Mouse (Mus musculus): Measurements from ENCODE around the gene Zdhhc22.

DNA sequence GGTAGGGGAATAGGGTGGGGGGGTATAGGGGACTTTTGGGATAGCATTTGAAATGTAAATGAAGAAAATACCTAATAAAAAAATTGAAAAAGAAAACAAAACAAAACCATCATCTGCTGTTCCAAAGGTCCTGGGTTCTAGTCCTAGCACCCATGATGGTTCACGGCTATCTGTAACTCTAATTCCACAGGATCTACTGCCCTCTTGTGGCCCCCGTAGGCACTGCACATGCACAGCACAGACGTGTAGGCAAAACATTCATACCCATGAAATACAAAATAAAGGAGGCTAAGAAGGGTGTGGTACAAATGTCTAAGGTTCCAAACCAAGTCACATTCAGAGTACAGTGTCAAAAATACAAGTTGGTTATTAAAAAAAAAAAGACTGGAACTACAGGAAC is 26.8 kb upstream of the Zdhhc22 start:
- no peak for TF ChIP-seq POLR2A (IDR thresholded peaks at IDR 0.05; ENCODE audit: insufficient read length, low read depth)
- no peak for TF ChIP-seq USF1 (IDR thresholded peaks at IDR 0.05; ENCODE audit: low read depth)
- no peak for TF ChIP-seq REST (IDR thresholded peaks at IDR 0.05; ENCODE audit: insufficient read depth, insufficient read length)
- no peak for TF ChIP-seq TCF12 (IDR thresholded peaks at IDR 0.05; ENCODE audit: insufficient read depth, poor library complexity, severe bottlenecking)
- TF ChIP-seq MYOD1 (IDR thresholded peaks at IDR 0.05; ENCODE audit: control insufficient read depth in 1 of 3, insufficient read length in 2 of 3, low read depth in 2 of 3) = no peak
- TF ChIP-seq POLR2AphosphoS2 (IDR thresholded peaks at IDR 0.05; ENCODE audit: insufficient read length, low read depth) = no peak
- no peak for TF ChIP-seq E2F4 (IDR thresholded peaks at IDR 0.05; ENCODE audit: insufficient read depth)
- TF ChIP-seq MAX (IDR thresholded peaks at IDR 0.05; ENCODE audit: low read depth) = no peak
- no peak for TF ChIP-seq CEBPB (IDR thresholded peaks at IDR 0.05; ENCODE audit: insufficient read depth, poor library complexity, severe bottlenecking)
- no peak for TF ChIP-seq SRF (IDR thresholded peaks at IDR 0.05; ENCODE audit: control insufficient read depth, insufficient read length, low read depth)
